ENCODE assay signal across 9 mouse cellular contexts in genomic region chr6:31176368-31176767, GRCm38 (mm10).
DNase-seq lines count a peak whose midpoint lies in the region; ATAC-seq and TF ChIP-seq lines count a peak whose summit lies in the region.
"Had no signal": no experiment of that assay in that cellular context is flagged by ENCODE, and none has a peak within 500 bp of the region (broad histone marks: within the 10 kb centered on the region; RNA-seq: fewer than 3 reads in every experiment).

No protein-coding gene starts in this region.

- TF ChIP-seq CTCF in lung, postnatal 0 days (IDR thresholded peaks at IDR 0.05), result peak; percentile 85

- H3K27me3 ChIP-seq in lung, postnatal 0 days (replicated peaks; ENCODE audit: insufficient read depth, low read length), result no peaks in the 10 kb centered on the region

- no peaks in the 10 kb centered on the region for H3K4me1 ChIP-seq in lung, postnatal 0 days (ENCODE audit: insufficient read depth, low read depth, low read length)

- no peaks in the 10 kb centered on the region for H3K9me3 ChIP-seq in lung, postnatal 0 days (ENCODE audit: low read length)

- peak; percentile 77 to 79 for DNase-seq in cerebellum, postnatal 10 days
- DNase-seq in cerebellum, adult 11 months, result no peak
- peak; percentile 54 to 63 for DNase-seq in layer of hippocampus, postnatal 10 days (ENCODE audit: low spot score in 2 of 2)
- no peak for DNase-seq in layer of hippocampus, adult 18-20 months (ENCODE audit: low spot score in 2 of 2)
- peak; percentile 79 for DNase-seq in lung, postnatal 0 days (ENCODE audit: low spot score)
- no peak for DNase-seq in left cerebral cortex, adult 9 months (ENCODE audit: low spot score in 2 of 2)
- DNase-seq in adrenal gland, adult 2 months, result no peak

- TF ChIP-seq EP300 in lung, postnatal 0 days (IDR thresholded peaks at IDR 0.05), result no peak

- no peak overlapping the region for H3K27ac ChIP-seq in lung, postnatal 0 days (ENCODE audit: low read length)

- peak; percentile 74 for ATAC-seq in activated CD4-positive, CD25-positive, alpha-beta regulatory T cell, adult 4 months
- ATAC-seq in lung, postnatal 0 days, result peak; percentile 41; the same call in 1 of the 2 replicates

- no peak overlapping the region for H3K4me2 ChIP-seq in lung, postnatal 0 days (replicated peaks; ENCODE audit: low read depth, low read length)

- 66% methylated on average over 8 of the region's 8 CpGs for whole genome bisulfite sequencing in lung, postnatal 0 days

- H3K4me3 ChIP-seq in lung, postnatal 0 days (ENCODE audit: low read depth, low read length), result no peak overlapping the region
- H3K4me3 ChIP-seq: myocyte had no signal

- H3K36me3 ChIP-seq in lung, postnatal 0 days (ENCODE audit: insufficient read depth, low read length), result no peaks in the 10 kb centered on the region

- no peak overlapping the region for H3K9ac ChIP-seq in lung, postnatal 0 days (replicated peaks; ENCODE audit: low read depth)

Comparison
In these comparisons a context has a peak if more than half of its experiments do, and no peak if none do; other contexts are left out.
1. DNase-seq: peak in cerebellum, postnatal 10 days (2 of 2), layer of hippocampus, postnatal 10 days (2 of 2) and lung, postnatal 0 days (single experiment); none in cerebellum, adult 11 months (single experiment), layer of hippocampus, adult 18-20 months (0 of 2), left cerebral cortex, adult 9 months (0 of 2) and adrenal gland, adult 2 months (single experiment).